Mouse (Mus musculus) heart, postnatal 0 days (tissue): ENCODE results near the gene Timp4.

Experiments
- CTCF ChIP-seq: IDR thresholded peaks from 2 replicates; pipeline ENCODE4 v1.5.1; 2016; ENCODE audit warnings: antibody characterized with exemption, control low read depth, low read depth
- EP300 ChIP-seq: IDR thresholded peaks from 2 replicates; pipeline ENCODE4 v1.6.1; 2016; ENCODE audit warnings: antibody characterized with exemption, low read depth

DNA sequence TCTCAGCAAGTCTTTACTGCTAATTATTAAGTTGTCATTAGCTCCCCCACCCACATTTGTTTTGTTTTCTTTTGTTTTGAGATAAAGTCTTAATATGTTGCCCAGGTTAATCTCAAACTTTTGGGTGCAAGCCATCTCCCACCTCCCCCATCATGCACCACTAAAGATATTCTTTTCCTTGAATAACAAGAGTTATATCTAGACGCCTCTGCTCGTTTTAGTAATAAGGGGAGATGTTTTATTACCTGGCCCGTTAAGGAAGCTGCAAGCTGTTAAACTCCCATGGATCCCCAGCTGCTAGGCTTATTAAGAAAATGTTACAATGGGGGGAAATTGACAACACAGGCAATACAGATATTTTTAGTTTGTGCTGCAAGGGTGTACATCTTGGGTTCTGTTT is 21.4 kb downstream of the Timp4 start:
- TF ChIP-seq CTCF (no peak), EP300 (no peak)
